Mouse (Mus musculus) layer of hippocampus, postnatal 36 days (tissue): ENCODE results near the gene Cnr2. TPM values are rescaled to one million over a fixed set of nuclear protein-coding genes. Genes with fewer than 3 reads are reported as not detected.

ENCODE experiments used
- DNase-seq, 2 experiments: peaks; one replicate each; pipeline ENCODE4 v3.0.0; 2022
- total RNA-seq, 2 experiments: library from RNA; stranded (reverse); gene quantifications; 2 replicates each; pipeline ENCODE4 v1.2.3; 2021

The Cnr2 gene
- total RNA-seq, 2 experiments from 2014 or later, result 0.15 TPM; not detected in 1

DNA sequence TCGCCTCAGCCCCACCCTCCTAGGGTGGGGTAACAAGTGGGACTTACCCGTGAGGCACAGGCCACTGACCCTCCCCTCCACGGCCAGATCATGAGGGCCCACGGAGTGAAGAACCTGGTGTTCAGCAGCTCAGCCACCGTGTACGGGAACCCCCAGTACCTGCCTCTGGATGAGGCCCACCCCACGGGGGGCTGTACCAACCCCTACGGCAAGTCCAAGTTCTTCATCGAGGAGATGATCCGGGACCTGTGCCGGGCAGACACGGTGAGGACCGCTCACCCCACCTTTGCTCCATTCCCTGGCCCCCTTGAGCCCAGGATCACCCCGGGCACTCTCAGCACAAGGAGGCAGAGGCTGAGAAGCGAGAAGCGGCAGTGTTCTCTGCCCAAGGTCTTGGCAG lies 71.1 kb downstream of the Cnr2 start:
- no peak for DNase-seq

DNA sequence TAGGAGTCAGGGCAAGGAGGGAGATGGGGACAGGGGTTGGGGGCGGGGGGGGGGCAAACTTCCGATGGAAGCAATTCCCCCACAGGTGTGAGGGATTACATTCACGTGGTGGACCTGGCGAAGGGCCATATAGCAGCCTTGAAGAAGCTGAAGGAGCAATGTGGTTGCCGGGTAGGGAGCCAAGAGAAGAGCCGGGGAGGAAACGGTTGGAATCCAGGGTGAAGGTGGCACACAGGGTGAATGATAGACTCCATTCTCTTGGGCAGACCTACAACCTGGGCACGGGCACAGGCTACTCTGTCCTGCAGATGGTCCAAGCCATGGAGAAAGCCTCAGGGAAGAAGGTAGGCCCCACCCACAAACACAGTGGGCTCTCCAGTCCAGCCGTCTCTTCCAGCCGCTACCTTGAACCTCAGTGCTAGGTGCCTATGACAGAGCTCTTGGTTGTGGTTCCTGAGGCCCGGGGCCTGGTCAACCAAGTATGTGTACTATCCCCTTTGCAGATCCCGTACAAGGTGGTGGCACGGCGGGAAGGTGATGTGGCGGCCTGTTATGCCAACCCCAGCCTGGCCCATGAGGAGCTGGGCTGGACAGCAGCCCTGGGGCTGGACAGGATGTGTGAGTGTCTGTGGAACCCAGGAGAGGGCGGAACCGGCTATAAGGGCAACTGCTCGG lies 72.0 kb downstream of the Cnr2 start:
- no peak for DNase-seq

DNA sequence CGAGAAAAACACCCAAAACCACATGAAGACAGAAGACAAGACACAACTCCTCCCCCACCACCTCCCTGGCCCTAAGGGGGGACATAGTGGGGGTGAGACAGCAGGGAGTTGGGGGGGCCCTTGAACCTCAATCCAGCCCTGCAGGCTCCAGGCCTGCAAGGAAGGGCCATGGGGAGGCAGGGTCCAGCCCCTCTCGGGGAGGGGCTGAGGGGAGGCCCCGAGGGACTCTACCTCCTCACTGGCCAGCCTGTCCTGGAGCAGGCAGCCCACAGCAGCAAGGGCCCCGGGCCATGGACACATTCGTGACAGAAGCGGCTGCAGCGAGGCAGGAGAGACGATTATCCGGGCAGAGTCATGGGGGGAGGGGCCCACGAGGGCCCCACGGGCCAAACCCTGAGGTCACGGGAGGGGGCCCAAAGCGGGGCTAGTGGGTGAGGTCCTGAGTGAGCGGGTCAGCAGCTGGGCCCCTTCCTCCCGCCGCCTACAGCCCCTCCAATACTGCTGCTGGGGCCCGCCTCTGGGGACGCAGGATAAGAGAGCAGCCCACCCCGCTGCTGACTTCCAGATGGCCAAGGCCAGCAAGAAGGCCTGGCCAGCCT lies 73.2 kb downstream of the Cnr2 start:
- no peak for DNase-seq

DNA sequence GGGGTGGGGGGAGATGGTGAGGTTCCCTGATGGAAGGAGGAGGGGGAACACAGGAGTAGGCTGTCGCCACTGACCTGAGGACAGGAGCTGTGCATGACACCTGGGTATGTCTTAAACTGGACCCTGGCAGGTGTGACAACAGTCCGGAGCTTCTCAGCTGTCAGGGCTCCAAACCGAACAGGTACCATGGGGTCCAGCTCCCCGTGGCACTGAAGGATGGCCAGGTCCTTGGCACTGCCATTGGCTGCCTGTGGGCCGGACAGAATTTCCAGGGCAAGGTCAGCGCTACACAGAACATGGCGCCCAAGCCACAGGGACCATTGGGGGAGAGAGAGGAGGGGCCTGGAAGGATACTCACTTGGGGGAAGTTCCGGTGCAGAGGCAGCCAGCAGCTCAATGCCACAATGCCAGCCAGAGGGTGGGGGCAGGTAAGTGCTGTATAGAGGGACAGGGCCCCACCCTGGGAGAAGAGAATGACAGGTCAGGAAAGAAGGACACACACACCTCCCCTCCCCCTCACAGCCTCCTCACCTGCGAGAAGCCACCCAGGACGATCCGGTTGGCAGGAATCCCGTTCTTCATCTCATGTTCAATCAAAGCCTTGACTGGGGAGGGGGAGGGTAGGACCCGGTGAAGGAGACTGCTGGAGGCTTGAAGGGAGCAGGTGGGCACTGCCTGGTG lies 74.0 kb downstream of the Cnr2 start:
- DNase-seq, result no peak

Other genes with a start within 250 kb of the Cnr2 start
- gene Ifnlr1, start 209.1 kb upstream of the Cnr2 start, total RNA-seq, result under 1 TPM; 0.08 to 0.10 TPM
- gene Il22ra1, start 167.2 kb upstream of the Cnr2 start, total RNA-seq, result not detected
- under 1 TPM; 0.60 to 0.71 TPM for gene Myom3, start 135.7 kb upstream of the Cnr2 start, total RNA-seq
- gene Srsf10, start 39.6 kb upstream of the Cnr2 start, total RNA-seq, result 100 to 1,000 TPM in 1 of 2 experiments, 10 to 100 TPM in 1; 93.9 to 103 TPM
- 10 to 100 TPM; 54.5 to 56.3 TPM for gene Pnrc2, start 21.5 kb upstream of the Cnr2 start, total RNA-seq
- 10 to 100 TPM; 33.4 to 43.1 TPM for gene Fuca1, start 25.3 kb downstream of the Cnr2 start, total RNA-seq
- 10 to 100 TPM; 35.5 to 36.4 TPM for gene Hmgcl, start 51.1 kb downstream of the Cnr2 start, total RNA-seq
- 10 to 100 TPM; 17.7 to 20.7 TPM for gene Gale, start 68.3 kb downstream of the Cnr2 start, total RNA-seq
- 100 to 1,000 TPM in 1 of 2 experiments, 10 to 100 TPM in 1; 93.4 to 106 TPM for gene Lypla2, start 77.2 kb downstream of the Cnr2 start, total RNA-seq
- gene Pithd1, start 91.9 kb downstream of the Cnr2 start, total RNA-seq, result 10 to 100 TPM; 87.4 to 89.4 TPM
- 10 to 100 TPM; 28.7 to 30.3 TPM for gene Eloa, start 126.4 kb downstream of the Cnr2 start, total RNA-seq
- 100 to 1,000 TPM; 284 to 295 TPM for gene Rpl11, start 158.0 kb downstream of the Cnr2 start, total RNA-seq
- 10 to 100 TPM; 35.4 to 42.4 TPM for gene Id3, start 248.1 kb downstream of the Cnr2 start, total RNA-seq